Mouse (Mus musculus) myocyte (in vitro differentiated cells): Measurements from ENCODE around the gene Rnf224.

Source experiments
- CEBPB ChIP-seq: IDR thresholded peaks from 2 replicates; pipeline ENCODE4 v1.6.1; 2011; ENCODE audit warnings: mild to moderate bottlenecking, moderate library complexity; ENCODE audit not compliant: poor library complexity, insufficient read depth, severe bottlenecking
- MAX ChIP-seq: IDR thresholded peaks from one replicate; pipeline ENCODE4 v1.6.1; 2011; ENCODE audit warnings: low read depth, mild to moderate bottlenecking, control low read depth
- POLR2A ChIP-seq: IDR thresholded peaks from one replicate; pipeline ENCODE4 v1.6.1; 2011; ENCODE audit warnings: low read depth, mild to moderate bottlenecking, control low read depth, moderate library complexity; ENCODE audit not compliant: insufficient read length
- TCF12 ChIP-seq: IDR thresholded peaks from one replicate; pipeline ENCODE4 v1.6.1; 2011; ENCODE audit warnings: mild to moderate bottlenecking, control low read depth; ENCODE audit not compliant: poor library complexity, insufficient read depth, severe bottlenecking
- TCF3 ChIP-seq: IDR thresholded peaks from one replicate; pipeline ENCODE4 v1.6.1; 2011; ENCODE audit warnings: low read depth, control low read depth; ENCODE audit not compliant: insufficient read length
- USF1 ChIP-seq: IDR thresholded peaks from one replicate; pipeline ENCODE4 v1.6.1; 2011; ENCODE audit warnings: low read depth, mild to moderate bottlenecking, control low read depth, moderate library complexity

DNA sequence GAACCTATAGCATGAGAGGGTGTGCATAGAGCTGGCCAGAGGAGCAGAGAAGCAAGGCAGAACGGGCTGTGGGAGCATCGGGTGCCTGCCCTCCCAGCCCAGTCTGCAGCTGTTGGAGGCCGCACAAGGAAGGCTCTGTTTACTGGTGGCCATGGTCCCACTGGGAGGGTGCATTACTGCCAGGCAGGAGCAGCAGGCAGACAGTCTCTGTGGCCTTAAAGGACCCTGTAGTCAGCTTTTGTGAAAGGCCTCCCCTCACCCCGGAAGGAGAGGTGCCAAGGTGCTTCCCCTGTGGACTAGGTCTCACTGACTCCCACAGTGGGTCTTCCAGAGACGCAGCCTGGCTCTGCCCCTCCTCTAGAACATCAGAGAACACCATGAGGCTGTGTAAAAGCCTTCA lies 9.7 kb downstream of the Rnf224 start:
- TF ChIP-seq POLR2A, result peak; percentile 47
- TF ChIP-seq CEBPB, result no peak
- peak; percentile 45 for TF ChIP-seq TCF3
- TF ChIP-seq MAX, result no peak
- no peak for TF ChIP-seq USF1
- no peak for TF ChIP-seq TCF12
